Mouse (Mus musculus): ENCODE measurements at regions not wholly inside any gene's neighbourhood (a gene's known extent, or its start where the extent isn't known, plus 50 kb on each side); places are given as distances from the start of the nearest gene placed in this dataset.

DNA sequence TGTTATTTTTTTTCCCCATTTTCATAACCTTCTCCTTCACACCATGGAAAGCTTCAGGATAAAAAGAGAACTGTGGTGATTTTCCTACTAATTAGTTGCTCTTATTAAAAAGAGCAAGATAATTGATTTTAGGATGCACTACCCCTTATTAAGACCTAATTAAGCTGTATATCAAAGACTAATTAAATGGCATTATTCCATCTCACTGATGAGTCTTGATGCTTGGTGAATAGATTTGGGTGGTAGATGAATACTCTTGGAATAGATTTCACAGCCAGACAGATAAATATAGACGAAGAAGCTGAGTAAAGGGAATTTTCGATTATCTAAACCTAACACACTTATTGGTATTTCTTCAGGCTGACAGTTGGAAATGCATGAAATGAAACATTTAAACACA, 346.5 kb upstream of the Tenm2 start:
- TF ChIP-seq CTCF (IDR thresholded peaks at IDR 0.05; ENCODE audit: control insufficient read depth, insufficient read depth, insufficient read length) (no peak), MAX (IDR thresholded peaks at IDR 0.05) (no peak), USF1 (IDR thresholded peaks at IDR 0.05; ENCODE audit: low read depth) (no peak), FOSL1 (IDR thresholded peaks at IDR 0.05; ENCODE audit: insufficient read depth, low read length, poor library complexity, severe bottlenecking) (no peak), MYOD1 (IDR thresholded peaks at IDR 0.05; ENCODE audit: control insufficient read depth, insufficient read length, low read depth) (no peak)

Measured in C2C12 (cell line).